Mouse (Mus musculus) midbrain, embryonic 13.5 days (tissue): ENCODE data around the gene Asic4. TPM values are rescaled to one million over a fixed set of nuclear protein-coding genes. Genes with fewer than 3 reads are reported as not detected.
A peak's percentile ranks its signal among the peaks of the same experiment; 100 is the strongest.

Experiments used
- ATAC-seq: fragments of 200-750 bp; cut with Nextera tagmentation; 2 replicates; pipeline ENCODE4 v1.8.0; 2017; ENCODE audit warnings: mild to moderate bottlenecking, moderate TSS enrichment, moderate library complexity
- H3K27ac ChIP-seq: fragments of 300-500 bp; sonication (generic); 2 replicates; pipeline ENCODE4 v1.5.1; 2015; ENCODE audit warnings: inconsistent platforms, mild to moderate bottlenecking, moderate library complexity
- H3K27me3 ChIP-seq: fragments of 300-500 bp; sonication (generic); 2 replicates; pipeline ENCODE4 v1.6.1; 2015; ENCODE audit warnings: mild to moderate bottlenecking, inconsistent platforms
- H3K36me3 ChIP-seq: fragments of 300-500 bp; sonication (generic); 2 replicates; pipeline ENCODE4 v1.6.1; 2015; ENCODE audit warnings: mild to moderate bottlenecking, inconsistent platforms
- H3K4me1 ChIP-seq: fragments of 300-500 bp; sonication (generic); replicated peaks from 2 replicates; pipeline ENCODE4 v1.6.1; 2015; ENCODE audit warnings: inconsistent platforms
- H3K4me2 ChIP-seq: fragments of 300-500 bp; sonication (generic); replicated peaks from 2 replicates; pipeline ENCODE4 v1.6.1; 2015; ENCODE audit warnings: moderate library complexity, mild to moderate bottlenecking, inconsistent platforms
- H3K4me3 ChIP-seq: fragments of 300-500 bp; sonication (generic); replicated peaks from 2 replicates; pipeline ENCODE4 v1.5.1; 2015; ENCODE audit warnings: mild to moderate bottlenecking, inconsistent platforms
- H3K9ac ChIP-seq: fragments of 300-500 bp; sonication (generic); replicated peaks from 2 replicates; pipeline ENCODE4 v1.6.1; 2015; ENCODE audit warnings: mild to moderate bottlenecking, inconsistent platforms
- H3K9me3 ChIP-seq: fragments of 300-500 bp; sonication (generic); 2 replicates; pipeline ENCODE4 v1.6.1; 2016; ENCODE audit warnings: mild to moderate bottlenecking, inconsistent platforms
- WGBS: fragments of 180-500 bp; shearing (Covaris S2); methylation state at CpG from one replicate; pipeline ENCODE4 v1.1.7; 2015; 5-methylcytosine and 5-hydroxymethylcytosine counted together
- polyA plus RNA-seq: library from polyadenylated mRNA; unstranded; fragments of >200 nt; fragmentation: Nextera tagmentation; extraction: Ambion mirVana; gene quantifications from 2 replicates; pipeline ENCODE4 v1.2.1, GENCODE M21; 2015

Gene Asic4
- polyA plus RNA-seq, 1 experiment from 2014 or later: 81.6 TPM

- H3K9ac ChIP-seq: peak within 1 kb of the TSS; percentile 89
- peaks cover 3% of the 10 kb centered on the region for H3K36me3 ChIP-seq
- 77% methylated on average over 10 of the region's 10 CpGs for WGBS
- H3K4me3 ChIP-seq: peak within 1 kb of the TSS; percentile 81
- peak within 1 kb of the TSS; percentile 94 for H3K4me2 ChIP-seq
- peak within 1 kb of the TSS; percentile 90 for H3K27ac ChIP-seq
- peaks cover 26% of the 10 kb centered on the region for H3K4me1 ChIP-seq
- no peaks in the 10 kb centered on the region for H3K9me3 ChIP-seq
- ATAC-seq: peak; percentile 7; the same call in 1 of the 2 replicates
- peaks cover 22% of the 10 kb centered on the region for H3K27me3 ChIP-seq
Measured at GRCm38 (mm10) chr1:75507006-75507405, 56.8 kb downstream of the Asic4 start, which contains the start of gene Inha. Gene Inha (plus strand): TSS chr1:75507077.

- Histone ChIP-seq H3K4me1 (peaks cover 18% of the 10 kb centered on the region), H3K4me3 (no peak overlapping the region), H3K27ac (no peak overlapping the region), H3K27me3 (peaks cover 8% of the 10 kb centered on the region; the same call in 1 of the 2 replicates), H3K4me2 (no peak overlapping the region), H3K9me3 (no peaks in the 10 kb centered on the region), H3K36me3 (no peaks in the 10 kb centered on the region), H3K9ac (no peak overlapping the region)
- 56% methylated on average over 20 of the region's 20 CpGs for WGBS
- ATAC-seq: no peak
Measured at GRCm38 (mm10) chr1:75509586-75509985, 59.4 kb downstream of the Asic4 start.

GRCm38 (mm10) chr1:75510154-75510553 is 59.9 kb downstream of the Asic4 start:
- H3K27me3 ChIP-seq: peaks cover 6% of the 10 kb centered on the region; the same call in 1 of the 2 replicates
- no peak for ATAC-seq
- H3K36me3 ChIP-seq: no peaks in the 10 kb centered on the region
- no peak overlapping the region for H3K9ac ChIP-seq
- no peaks in the 10 kb centered on the region for H3K9me3 ChIP-seq
- 71% methylated on average over 5 of the region's 5 CpGs for WGBS
- H3K4me2 ChIP-seq: no peak overlapping the region
- peaks cover 12% of the 10 kb centered on the region for H3K4me1 ChIP-seq
- no peak overlapping the region for H3K27ac ChIP-seq
- H3K4me3 ChIP-seq: no peak overlapping the region

- Histone ChIP-seq H3K27ac (no peak overlapping the region), H3K9me3 (no peaks in the 10 kb centered on the region), H3K4me1 (peaks cover 7% of the 10 kb centered on the region), H3K9ac (no peak overlapping the region), H3K27me3 (peaks cover 6% of the 10 kb centered on the region; the same call in 1 of the 2 replicates), H3K4me3 (no peak overlapping the region), H3K4me2 (no peak overlapping the region), H3K36me3 (no peaks in the 10 kb centered on the region)
- WGBS: 65% methylated on average over 4 of the region's 4 CpGs
- no peak for ATAC-seq
Measured at GRCm38 (mm10) chr1:75511437-75512210, 61.4 kb downstream of the Asic4 start.

- H3K4me1 ChIP-seq: no peaks in the 10 kb centered on the region
- H3K36me3 ChIP-seq: no peaks in the 10 kb centered on the region
- H3K27ac ChIP-seq: no peak overlapping the region
- H3K9me3 ChIP-seq: no peaks in the 10 kb centered on the region
- H3K9ac ChIP-seq: no peak overlapping the region
- WGBS: 85% methylated on average over 3 of the region's 3 CpGs
- H3K4me2 ChIP-seq: no peak overlapping the region
- no peak for ATAC-seq
- H3K27me3 ChIP-seq: peaks cover 6% of the 10 kb centered on the region; the same call in 1 of the 2 replicates
- no peak overlapping the region for H3K4me3 ChIP-seq
Measured at GRCm38 (mm10) chr1:75512550-75512949, 62.3 kb downstream of the Asic4 start.

GRCm38 (mm10) chr1:75516703-75517380 is 66.6 kb downstream of the Asic4 start:
- WGBS: 80% methylated on average over 15 of the region's 15 CpGs
- no peaks in the 10 kb centered on the region for H3K9me3 ChIP-seq
- H3K36me3 ChIP-seq: no peaks in the 10 kb centered on the region
- H3K4me1 ChIP-seq: peaks cover 4% of the 10 kb centered on the region
- H3K4me2 ChIP-seq: no peak overlapping the region
- no peak overlapping the region for H3K9ac ChIP-seq
- H3K4me3 ChIP-seq: no peak overlapping the region
- no peak overlapping the region for H3K27ac ChIP-seq
- no peak for ATAC-seq
- H3K27me3 ChIP-seq: no peaks in the 10 kb centered on the region

GRCm38 (mm10) chr1:75517984-75518383 is 67.7 kb downstream of the Asic4 start:
- no peak overlapping the region for H3K9ac ChIP-seq
- H3K36me3 ChIP-seq: no peaks in the 10 kb centered on the region
- no peaks in the 10 kb centered on the region for H3K9me3 ChIP-seq
- no peak for ATAC-seq
- 72% methylated on average over 3 of the region's 4 CpGs for WGBS
- H3K4me1 ChIP-seq: peaks cover 12% of the 10 kb centered on the region
- H3K27ac ChIP-seq: no peak overlapping the region
- no peak overlapping the region for H3K4me3 ChIP-seq
- H3K27me3 ChIP-seq: no peaks in the 10 kb centered on the region
- H3K4me2 ChIP-seq: no peak overlapping the region

GRCm38 (mm10) chr1:75518427-75518826 is 68.2 kb downstream of the Asic4 start:
- Histone ChIP-seq H3K36me3 (no peaks in the 10 kb centered on the region), H3K9me3 (no peaks in the 10 kb centered on the region), H3K27ac (no peak overlapping the region), H3K4me2 (no peak overlapping the region), H3K9ac (no peak overlapping the region), H3K4me1 (peaks cover 12% of the 10 kb centered on the region), H3K27me3 (no peaks in the 10 kb centered on the region), H3K4me3 (no peak overlapping the region)
- no peak for ATAC-seq
- 96% methylated on average over 4 of the region's 4 CpGs for WGBS

GRCm38 (mm10) chr1:75519576-75519975 is 69.3 kb downstream of the Asic4 start:
- Histone ChIP-seq H3K4me3 (no peak overlapping the region), H3K27ac (0 out of 2 replicates have a peak overlapping the region, but pooled peaks have one; percentile 11), H3K9ac (no peak overlapping the region), H3K27me3 (no peaks in the 10 kb centered on the region), H3K4me2 (no peak overlapping the region), H3K4me1 (peaks cover 12% of the 10 kb centered on the region), H3K36me3 (no peaks in the 10 kb centered on the region), H3K9me3 (no peaks in the 10 kb centered on the region)
- WGBS: 81% methylated on average over 5 of the region's 5 CpGs
- no peak for ATAC-seq

GRCm38 (mm10) chr1:75521321-75522031 is 71.2 kb downstream of the Asic4 start, which contains the start of gene Stk11ip:
Gene Stk11ip (plus strand): TSS chr1:75521529.
- peaks cover 12% of the 10 kb centered on the region for H3K4me1 ChIP-seq
- WGBS: under 1% methylated on average over 46 of the region's 46 CpGs
- no peaks in the 10 kb centered on the region for H3K27me3 ChIP-seq
- peak within 1 kb of the TSS; percentile 90 for H3K27ac ChIP-seq
- peak within 1 kb of the TSS; percentile 70 for H3K4me3 ChIP-seq
- peak; percentile 98 for ATAC-seq
- H3K9me3 ChIP-seq: no peaks in the 10 kb centered on the region
- peak within 1 kb of the TSS; percentile 77 for H3K4me2 ChIP-seq
- H3K9ac ChIP-seq: peak within 1 kb of the TSS; percentile 58
- peaks cover 15% of the 10 kb centered on the region for H3K36me3 ChIP-seq
